Mouse (Mus musculus) midbrain, embryonic 11.5 days (tissue): ENCODE measurements at regions not wholly inside any gene's neighbourhood (a gene's known extent, or its start where the extent isn't known, plus 50 kb on each side); places are given as distances from the start of the nearest gene placed in this dataset.
A peak's percentile ranks its signal among the peaks of the same experiment; 100 is the strongest.

Experiments
- ATAC-seq: fragments of 200-750 bp; cut with Nextera tagmentation; 2 replicates; pipeline ENCODE4 v1.8.0; 2017; ENCODE audit warnings: moderate TSS enrichment, moderate library complexity; ENCODE audit not compliant: low FRiP score
- DNase-seq: peaks from one replicate; pipeline ENCODE4 v3.0.0; 2015; ENCODE audit warnings: low spot score; ENCODE audit errors: missing footprints
- H3K27ac ChIP-seq: fragments of 300-500 bp; sonication (generic); 2 replicates; pipeline ENCODE4 v1.5.1; 2014; ENCODE audit warnings: low read depth, low read length
- H3K27me3 ChIP-seq: fragments of 300-500 bp; sonication (generic); 2 replicates; pipeline ENCODE4 v1.6.1; 2014; ENCODE audit warnings: mild to moderate bottlenecking, low read length, moderate library complexity, mixed read lengths; ENCODE audit not compliant: control insufficient read depth, insufficient read depth
- H3K36me3 ChIP-seq: fragments of 300-500 bp; sonication (generic); 2 replicates; pipeline ENCODE4 v1.6.1; 2014; ENCODE audit warnings: mild to moderate bottlenecking, low read length, moderate library complexity, mixed read lengths; ENCODE audit not compliant: control insufficient read depth, insufficient read depth
- H3K4me1 ChIP-seq: fragments of 300-500 bp; sonication (generic); 2 replicates; pipeline ENCODE4 v1.6.1; 2014; ENCODE audit warnings: low read length; ENCODE audit not compliant: control insufficient read depth, insufficient read depth
- H3K4me2 ChIP-seq: fragments of 300-500 bp; sonication (generic); 2 replicates; pipeline ENCODE4 v1.6.1; 2014; ENCODE audit warnings: mild to moderate bottlenecking, moderate library complexity
- H3K4me3 ChIP-seq: fragments of 300-500 bp; sonication (generic); 2 replicates; pipeline ENCODE4 v1.5.1; 2014; ENCODE audit warnings: low read depth, low read length
- H3K9ac ChIP-seq: fragments of 300-500 bp; sonication (generic); 2 replicates; pipeline ENCODE4 v1.6.1; 2014; ENCODE audit warnings: low read length
- H3K9me3 ChIP-seq: fragments of 300-500 bp; sonication (generic); 2 replicates; pipeline ENCODE4 v1.6.1; 2016; ENCODE audit warnings: low read length; ENCODE audit not compliant: control insufficient read depth
- WGBS: fragments of 180-500 bp; shearing (Covaris S2); extraction: QIAGEN DNeasy Blood & Tissue Kit; methylation state at CpG from one replicate; pipeline ENCODE4 v1.1.7; 2014; 5-methylcytosine and 5-hydroxymethylcytosine counted together

DNA sequence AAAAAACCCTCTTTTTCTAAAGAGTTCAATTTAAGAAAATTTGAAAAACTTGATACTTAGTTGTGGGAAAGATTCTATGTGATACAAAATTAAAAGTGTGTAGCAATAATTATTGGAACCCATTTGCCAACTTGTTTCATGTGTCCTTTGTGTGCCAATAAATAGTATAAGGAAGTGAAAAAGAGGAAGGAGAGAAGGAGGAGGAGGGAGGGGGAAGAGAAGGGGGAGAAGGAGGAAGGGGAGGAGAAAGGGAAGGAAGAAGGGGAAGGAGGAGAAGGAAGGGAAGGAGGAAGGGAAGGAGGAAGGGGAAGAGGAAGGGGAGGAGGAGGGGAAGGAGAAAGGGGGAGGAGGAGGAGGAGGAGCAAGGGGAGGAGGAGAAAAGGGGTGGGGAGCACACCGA, 125.0 kb downstream of the Nkx6-1 start:
- Histone ChIP-seq H3K4me3 (no peak overlapping the region), H3K27ac (no peak overlapping the region), H3K9me3 (no peaks in the 10 kb centered on the region), H3K4me2 (no peak overlapping the region), H3K27me3 (peaks cover 81% of the 10 kb centered on the region), H3K4me1 (peaks cover 22% of the 10 kb centered on the region), H3K36me3 (no peaks in the 10 kb centered on the region), H3K9ac (no peak overlapping the region)
- ATAC-seq (no peak), DNase-seq (no peak)
- WGBS: 13% methylated on average over 1 of the region's 1 CpGs

DNA sequence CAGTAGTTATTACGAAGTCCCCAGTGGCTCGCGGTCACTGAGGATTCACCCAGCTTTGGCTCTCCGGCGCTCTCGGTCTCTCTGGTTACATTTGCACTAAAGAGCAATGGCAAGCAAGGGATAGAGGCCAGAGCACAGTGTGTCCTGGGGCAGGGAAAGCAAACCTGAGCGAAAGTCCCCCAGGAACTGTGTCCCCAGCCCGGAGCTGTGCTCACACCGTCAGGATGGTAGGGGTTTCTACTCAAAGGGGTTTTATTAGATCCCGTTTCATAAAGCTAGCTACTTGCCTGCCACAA, 125.6 kb downstream of the Nkx6-1 start:
- Histone ChIP-seq H3K4me1 (peaks cover 22% of the 10 kb centered on the region), H3K27me3 (peaks cover 81% of the 10 kb centered on the region), H3K4me2 (peak overlapping the region; percentile 37; the same call in 1 of the 2 replicates), H3K36me3 (no peaks in the 10 kb centered on the region), H3K27ac (no peak overlapping the region), H3K4me3 (no peak overlapping the region), H3K9me3 (no peaks in the 10 kb centered on the region), H3K9ac (peak overlapping the region; percentile 38; the same call in 1 of the 2 replicates)
- ATAC-seq (no peak), DNase-seq (peak; percentile 95)
- WGBS: 3% methylated on average over 10 of the region's 10 CpGs

DNA sequence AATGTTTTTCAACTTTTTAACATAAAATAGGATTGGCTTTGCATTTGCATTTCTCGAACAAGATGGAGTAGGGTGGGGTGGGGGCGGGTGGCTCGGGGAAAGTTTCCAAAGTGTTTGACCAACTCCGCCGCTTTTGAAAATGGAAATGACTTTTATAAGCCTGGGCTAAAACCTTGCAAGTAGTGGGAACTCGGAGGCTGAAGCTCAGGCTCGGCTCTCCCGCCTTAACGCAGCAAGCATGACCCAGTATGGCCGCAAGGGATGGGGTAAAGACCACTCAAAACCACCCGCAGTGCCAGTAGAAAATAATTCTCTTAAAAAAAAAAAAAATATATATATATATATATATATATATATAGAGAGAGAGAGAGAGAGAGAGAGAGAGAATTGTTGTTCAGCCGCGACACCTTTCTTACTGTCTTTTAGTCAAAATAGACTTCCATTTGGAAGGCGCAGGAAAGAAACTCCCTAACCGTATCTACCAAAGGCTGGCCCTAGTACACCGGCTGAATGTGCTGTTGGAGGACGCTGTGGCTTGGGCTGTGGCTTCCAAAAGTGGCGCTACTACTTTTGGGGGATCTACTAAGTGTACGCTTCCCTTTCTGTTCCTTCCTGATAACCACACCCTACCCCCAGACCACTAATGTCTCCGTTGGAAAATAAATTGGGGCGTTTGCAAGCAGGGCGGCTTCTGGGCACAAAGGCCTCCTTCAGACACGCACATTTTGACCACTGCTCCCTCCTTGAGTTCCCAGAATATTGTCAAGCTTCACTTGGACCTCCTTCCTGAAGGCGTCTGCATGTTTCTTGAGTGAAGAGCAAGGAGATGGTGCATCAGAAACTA, 126.2 kb downstream of the Nkx6-1 start:
- Histone ChIP-seq H3K27me3 (peaks cover 81% of the 10 kb centered on the region), H3K36me3 (no peaks in the 10 kb centered on the region), H3K9me3 (no peaks in the 10 kb centered on the region), H3K9ac (peak overlapping the region; percentile 25), H3K4me3 (no peak overlapping the region), H3K4me1 (peaks cover 19% of the 10 kb centered on the region), H3K27ac (no peak overlapping the region; the same call in 1 of the 2 replicates), H3K4me2 (peak overlapping the region; percentile 37)
- 2% methylated on average over 24 of the region's 24 CpGs for WGBS
- DNase-seq: peak; percentile 92
- ATAC-seq: peak; percentile 65

DNA sequence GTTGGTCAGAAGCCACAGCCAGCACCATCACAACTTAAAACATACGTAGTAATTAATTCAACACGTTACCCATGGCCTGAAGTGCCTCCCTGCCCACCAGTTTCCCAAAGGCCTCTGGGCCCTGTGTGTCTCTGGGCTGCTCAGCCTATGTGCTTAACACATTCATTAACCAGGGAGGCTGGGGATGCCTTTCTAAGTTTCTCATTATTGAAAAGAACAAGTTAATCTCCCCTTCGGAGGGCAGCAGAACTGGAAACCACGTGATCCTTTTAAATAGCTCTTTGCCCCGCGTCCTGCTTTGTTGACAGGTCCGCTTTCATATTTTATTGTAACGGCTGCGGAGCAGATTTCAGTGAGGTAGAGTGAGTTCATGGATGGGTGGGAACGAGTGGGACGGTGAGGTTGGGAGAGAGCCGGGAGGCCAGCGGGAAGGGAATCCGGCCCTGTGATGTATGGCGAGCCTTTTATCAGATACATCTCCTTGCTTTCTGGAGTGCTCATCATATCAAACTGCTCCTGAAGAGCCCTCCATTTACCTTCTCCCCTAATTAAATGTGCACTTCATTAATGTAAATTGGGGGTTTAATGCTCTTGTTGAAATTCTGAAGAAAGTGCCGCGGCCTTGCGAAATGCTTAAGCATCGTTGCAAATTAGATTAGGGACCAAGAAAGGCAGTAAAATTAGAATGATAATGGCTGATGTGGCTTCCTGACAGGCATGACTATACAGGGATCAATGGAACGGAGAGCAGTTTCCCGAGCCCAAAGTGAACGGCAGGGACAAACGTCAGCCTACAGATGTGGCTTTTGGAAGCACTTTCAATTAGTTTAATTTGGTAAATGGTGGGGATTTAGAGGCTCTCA, 127.0 kb downstream of the Nkx6-1 start:
- Histone ChIP-seq H3K9me3 (no peaks in the 10 kb centered on the region), H3K27ac (peak overlapping the region; percentile 37; the same call in 1 of the 2 replicates), H3K4me2 (peak overlapping the region; percentile 22), H3K4me1 (peaks cover 15% of the 10 kb centered on the region), H3K4me3 (no peak overlapping the region), H3K27me3 (peaks cover 81% of the 10 kb centered on the region), H3K36me3 (no peaks in the 10 kb centered on the region), H3K9ac (no peak overlapping the region)
- 2% methylated on average over 23 of the region's 23 CpGs for WGBS
- DNase-seq (peak; percentile 94), ATAC-seq (peak; percentile 90)

DNA sequence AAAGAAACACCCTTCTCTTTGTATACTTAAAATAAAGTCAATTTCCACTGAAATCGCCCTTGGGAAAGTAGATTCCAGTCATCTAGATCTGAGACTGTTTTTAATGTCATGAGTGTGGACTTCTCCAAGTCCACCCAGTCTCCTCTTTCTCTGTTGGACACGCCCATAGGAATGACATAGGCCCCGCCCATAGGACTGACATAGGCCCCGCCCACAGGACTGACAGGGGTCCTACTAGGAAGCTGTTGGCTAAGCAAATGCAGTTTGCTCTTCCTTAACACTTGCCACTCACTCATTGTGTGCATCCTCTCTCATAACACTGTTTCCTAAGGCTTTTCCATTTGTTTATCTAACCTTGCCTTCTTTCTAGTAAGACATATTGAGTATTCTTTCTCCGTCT, 129.3 kb downstream of the Nkx6-1 start:
- Histone ChIP-seq H3K9ac (no peak overlapping the region), H3K4me1 (peaks cover 15% of the 10 kb centered on the region), H3K27ac (no peak overlapping the region), H3K27me3 (peaks cover 80% of the 10 kb centered on the region), H3K36me3 (no peaks in the 10 kb centered on the region), H3K4me3 (no peak overlapping the region), H3K4me2 (no peak overlapping the region), H3K9me3 (no peaks in the 10 kb centered on the region; the same call in 1 of the 2 replicates)
- 62% methylated on average over 5 of the region's 5 CpGs for WGBS
- ATAC-seq (no peak), DNase-seq (peak; percentile 79)

DNA sequence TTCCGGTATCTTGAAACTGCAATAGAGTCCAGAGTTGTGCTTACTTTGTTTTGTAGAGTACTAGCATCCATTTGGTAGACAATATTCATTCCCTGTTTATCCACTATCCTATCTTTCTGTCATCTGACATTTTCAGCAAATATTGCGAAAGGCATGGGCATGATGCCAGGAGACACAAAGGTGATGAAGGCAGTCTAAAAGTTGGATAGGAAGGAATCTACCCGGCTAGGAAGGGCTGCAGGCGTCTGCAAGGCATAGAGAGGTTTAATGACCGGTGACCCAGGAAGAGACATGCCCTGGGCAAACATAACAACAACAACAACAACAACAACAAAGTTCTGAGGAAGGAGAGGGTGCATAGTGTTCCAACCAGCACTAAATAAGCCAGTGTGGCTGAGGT, 139.4 kb downstream of the Nkx6-1 start:
- H3K4me2 ChIP-seq: no peak overlapping the region
- no peak overlapping the region for H3K27ac ChIP-seq
- no peaks in the 10 kb centered on the region for H3K9me3 ChIP-seq
- peaks cover 29% of the 10 kb centered on the region for H3K4me1 ChIP-seq
- H3K36me3 ChIP-seq: no peaks in the 10 kb centered on the region
- peaks cover 98% of the 10 kb centered on the region for H3K27me3 ChIP-seq
- ATAC-seq: no peak
- 52% methylated on average over 5 of the region's 5 CpGs for WGBS
- DNase-seq: no peak
- H3K4me3 ChIP-seq: no peak overlapping the region
- H3K9ac ChIP-seq: no peak overlapping the region

DNA sequence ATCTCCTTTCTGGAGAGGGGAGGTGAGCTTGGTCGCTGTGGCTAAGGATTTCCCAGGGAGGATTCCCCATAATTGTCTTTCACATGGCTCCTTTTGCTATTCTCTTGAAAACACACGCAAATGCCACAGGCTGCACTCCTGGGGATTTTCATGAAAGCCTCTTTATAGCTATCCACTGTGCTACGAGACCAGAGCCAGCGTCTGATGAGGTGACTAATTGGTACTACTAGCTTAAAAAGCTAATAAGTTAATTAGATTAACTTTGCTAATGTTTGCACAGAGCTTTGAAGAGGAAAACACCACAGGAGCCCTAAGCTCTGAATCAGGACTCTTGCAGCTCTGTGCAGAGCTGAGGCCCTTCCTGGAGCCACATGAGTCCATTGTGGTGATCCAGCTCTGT, 140.1 kb downstream of the Nkx6-1 start:
- 4% methylated on average over 4 of the region's 4 CpGs for whole genome bisulfite sequencing
- peaks cover 30% of the 10 kb centered on the region for H3K4me1 ChIP-seq
- no peaks in the 10 kb centered on the region for H3K36me3 ChIP-seq
- no peak overlapping the region; the same call in 1 of the 2 replicates for H3K27ac ChIP-seq
- H3K4me2 ChIP-seq: no peak overlapping the region
- H3K4me3 ChIP-seq: no peak overlapping the region
- H3K27me3 ChIP-seq: peaks cover 94% of the 10 kb centered on the region
- ATAC-seq (no peak), DNase-seq (peak; percentile 91)
- no peaks in the 10 kb centered on the region for H3K9me3 ChIP-seq
- H3K9ac ChIP-seq: no peak overlapping the region

DNA sequence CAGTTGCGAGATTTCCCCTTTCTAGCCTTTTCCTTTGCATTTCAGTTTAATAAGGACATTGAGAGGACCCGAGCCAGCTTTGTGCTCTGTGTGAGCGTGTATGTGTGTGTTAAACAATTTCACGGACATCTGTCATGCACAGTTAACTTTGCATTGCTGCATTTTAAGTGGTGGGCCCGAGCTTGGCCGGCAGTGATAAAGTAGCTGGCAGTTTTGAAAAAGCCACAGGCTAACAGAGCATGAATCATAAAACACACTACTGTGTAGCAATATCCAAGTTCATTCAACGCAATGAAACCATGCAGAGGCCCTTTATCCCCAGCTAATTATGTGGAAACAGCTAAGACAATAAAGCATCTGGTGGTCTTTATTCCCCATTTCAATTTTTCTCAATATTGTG, 140.9 kb downstream of the Nkx6-1 start:
- H3K27ac ChIP-seq: 0 out of 2 replicates have a peak overlapping the region, but pooled peaks have one; percentile 20
- no peaks in the 10 kb centered on the region for H3K36me3 ChIP-seq
- H3K9me3 ChIP-seq: no peaks in the 10 kb centered on the region
- 0 out of 2 replicates have a peak, but pooled peaks have one; percentile 8 for ATAC-seq
- H3K27me3 ChIP-seq: peaks cover 93% of the 10 kb centered on the region
- H3K4me1 ChIP-seq: peaks cover 34% of the 10 kb centered on the region
- no peak for DNase-seq
- WGBS: 6% methylated on average over 7 of the region's 7 CpGs
- H3K4me3 ChIP-seq: no peak overlapping the region
- no peak overlapping the region for H3K9ac ChIP-seq
- H3K4me2 ChIP-seq: no peak overlapping the region

DNA sequence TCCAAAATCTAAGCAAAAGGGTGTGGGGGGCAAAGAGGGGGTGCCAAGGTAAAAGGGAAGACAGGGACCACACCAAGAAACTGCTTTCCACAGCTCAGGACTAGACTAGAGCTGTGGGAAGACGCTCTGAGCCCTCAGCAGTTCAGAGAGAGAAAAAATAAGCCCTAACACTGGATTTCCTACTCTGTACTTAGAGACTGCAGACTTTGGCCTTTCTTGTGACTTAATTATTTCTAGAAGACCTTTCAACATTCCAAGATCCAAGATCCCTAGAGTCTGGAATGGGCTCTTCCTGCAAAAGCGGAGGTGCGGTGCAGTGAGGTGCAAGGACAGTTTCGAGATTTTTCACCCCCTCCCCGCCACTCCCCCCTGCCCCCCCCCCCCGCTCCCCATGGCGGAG, 141.3 kb downstream of the Nkx6-1 start:
- H3K27me3 ChIP-seq: peaks cover 93% of the 10 kb centered on the region
- H3K4me3 ChIP-seq: no peak overlapping the region
- H3K9ac ChIP-seq: no peak overlapping the region
- DNase-seq (peak; percentile 90), ATAC-seq (no peak)
- no peaks in the 10 kb centered on the region for H3K9me3 ChIP-seq
- H3K27ac ChIP-seq: no peak overlapping the region
- no peaks in the 10 kb centered on the region for H3K36me3 ChIP-seq
- peaks cover 34% of the 10 kb centered on the region for H3K4me1 ChIP-seq
- no peak overlapping the region for H3K4me2 ChIP-seq
- 19% methylated on average over 4 of the region's 7 CpGs for WGBS
